ENCODE assay signal across 22 mouse cellular contexts in genomic region chr10:121550334-121550733, GRCm38 (mm10). TPM values are rescaled to one million over a fixed set of nuclear protein-coding genes. Genes with fewer than 3 reads are reported as not detected.
DNase-seq lines count a peak whose midpoint lies in the region; ATAC-seq lines count a peak whose summit lies in the region.
"Had no signal": no experiment of that assay in that cellular context is flagged by ENCODE, and none has a peak within 500 bp of the region (broad histone marks: within the 10 kb centered on the region; RNA-seq: fewer than 3 reads in every experiment).

No protein-coding gene starts in this region.

- H3K4me2 ChIP-seq in embryonic facial prominence, embryonic 13.5 days = no peak overlapping the region
- no peak overlapping the region for H3K4me2 ChIP-seq in limb, embryonic 12.5 days
- H3K4me2 ChIP-seq in embryonic facial prominence, embryonic 14.5 days (ENCODE audit: low read depth, low read length) = no peak overlapping the region
- H3K4me2 ChIP-seq: embryonic facial prominence, embryonic 15.5 days; forebrain, embryonic 12.5 days had no signal

- no peaks in the 10 kb centered on the region for H3K4me1 ChIP-seq in embryonic facial prominence, embryonic 13.5 days
- peaks cover 5% of the 10 kb centered on the region; the same call in 1 of the 2 replicates for H3K4me1 ChIP-seq in embryonic facial prominence, embryonic 10.5 days
- no peaks in the 10 kb centered on the region for H3K4me1 ChIP-seq in limb, embryonic 12.5 days (replicated peaks)
- H3K4me1 ChIP-seq in limb, embryonic 10.5 days = no peaks in the 10 kb centered on the region
- H3K4me1 ChIP-seq in embryonic facial prominence, embryonic 14.5 days (ENCODE audit: control insufficient read depth, insufficient read depth, low read length) = no peaks in the 10 kb centered on the region
- H3K4me1 ChIP-seq: embryonic facial prominence, embryonic 15.5 days; forebrain, embryonic 12.5 days had no signal

- peak overlapping the region; percentile 33; the same call in 1 of the 2 replicates for H3K27ac ChIP-seq in embryonic facial prominence, embryonic 13.5 days
- H3K27ac ChIP-seq in embryonic facial prominence, embryonic 10.5 days (replicated peaks) = no peak overlapping the region
- H3K27ac ChIP-seq in limb, embryonic 12.5 days = 0 out of 2 replicates have a peak overlapping the region, but pooled peaks have one; percentile 29
- no peak overlapping the region for H3K27ac ChIP-seq in limb, embryonic 10.5 days
- no peak overlapping the region for H3K27ac ChIP-seq in embryonic facial prominence, embryonic 14.5 days (replicated peaks; ENCODE audit: low read depth, low read length)
- H3K27ac ChIP-seq: embryonic facial prominence, embryonic 15.5 days; forebrain, embryonic 10.5 days; forebrain, embryonic 12.5 days had no signal

- H3K9me3 ChIP-seq in embryonic facial prominence, embryonic 13.5 days = no peaks in the 10 kb centered on the region
- no peaks in the 10 kb centered on the region for H3K9me3 ChIP-seq in embryonic facial prominence, embryonic 10.5 days
- no peaks in the 10 kb centered on the region for H3K9me3 ChIP-seq in limb, embryonic 12.5 days
- no peaks in the 10 kb centered on the region for H3K9me3 ChIP-seq in limb, embryonic 10.5 days (replicated peaks)
- no peaks in the 10 kb centered on the region for H3K9me3 ChIP-seq in embryonic facial prominence, embryonic 14.5 days (ENCODE audit: control insufficient read depth, low read length)
- H3K9me3 ChIP-seq: embryonic facial prominence, embryonic 15.5 days; forebrain, embryonic 10.5 days; forebrain, embryonic 12.5 days had no signal

- peaks cover 91% of the 10 kb centered on the region for H3K36me3 ChIP-seq in embryonic facial prominence, embryonic 13.5 days
- H3K36me3 ChIP-seq in embryonic facial prominence, embryonic 10.5 days (replicated peaks) = peaks cover 100% of the 10 kb centered on the region
- peaks cover 96% of the 10 kb centered on the region for H3K36me3 ChIP-seq in limb, embryonic 12.5 days
- peaks cover 97% of the 10 kb centered on the region for H3K36me3 ChIP-seq in limb, embryonic 10.5 days
- peaks cover 94% of the 10 kb centered on the region for H3K36me3 ChIP-seq in embryonic facial prominence, embryonic 14.5 days (ENCODE audit: control insufficient read depth, insufficient read depth, low read length)

- H3K27me3 ChIP-seq in embryonic facial prominence, embryonic 13.5 days = no peaks in the 10 kb centered on the region
- H3K27me3 ChIP-seq in embryonic facial prominence, embryonic 10.5 days (replicated peaks; ENCODE audit: low read depth, poor library complexity, severe bottlenecking) = no peaks in the 10 kb centered on the region
- no peaks in the 10 kb centered on the region for H3K27me3 ChIP-seq in limb, embryonic 12.5 days
- no peaks in the 10 kb centered on the region for H3K27me3 ChIP-seq in limb, embryonic 10.5 days (ENCODE audit: low read depth, poor library complexity, severe bottlenecking)
- no peaks in the 10 kb centered on the region for H3K27me3 ChIP-seq in embryonic facial prominence, embryonic 14.5 days (replicated peaks; ENCODE audit: control insufficient read depth, insufficient read depth, low read length)
- H3K27me3 ChIP-seq: embryonic facial prominence, embryonic 15.5 days; forebrain, embryonic 12.5 days had no signal

- no peak overlapping the region for H3K4me3 ChIP-seq in embryonic facial prominence, embryonic 13.5 days
- H3K4me3 ChIP-seq in embryonic facial prominence, embryonic 10.5 days = no peak overlapping the region
- H3K4me3 ChIP-seq in limb, embryonic 12.5 days (replicated peaks) = no peak overlapping the region
- H3K4me3 ChIP-seq in limb, embryonic 10.5 days = no peak overlapping the region
- no peak overlapping the region for H3K4me3 ChIP-seq in embryonic facial prominence, embryonic 14.5 days (ENCODE audit: low read depth, low read length)
- H3K4me3 ChIP-seq: embryonic facial prominence, embryonic 15.5 days; erythroblast, embryonic 14.5 days; forebrain, embryonic 10.5 days; forebrain, embryonic 12.5 days had no signal

- no peak for DNase-seq in embryonic facial prominence, embryonic 10.5 days (ENCODE audit: low spot score)
- no peak for DNase-seq in limb, embryonic 10.5 days (ENCODE audit: low spot score)
- peak; percentile 57 for DNase-seq in embryonic facial prominence, embryonic 14.5 days (ENCODE audit: low spot score)
- no peak for DNase-seq in thymus, postnatal 36 days
- DNase-seq: adrenal gland, adult 2 months; adrenal gland, postnatal 10 days; adrenal gland, postnatal 25 days; B cell, adult 2 months; cerebellum, adult 11-12 months; cerebellum, adult 2 months; cerebellum, adult 9-10 months; cerebellum, postnatal 10 days; cerebellum, postnatal 25 days had no signal

- ATAC-seq in embryonic facial prominence, embryonic 13.5 days (ENCODE audit: insufficient number of reproducible peaks, insufficient read depth, low FRiP score, low TSS enrichment, low read depth) = no peak
- ATAC-seq in limb, embryonic 12.5 days (ENCODE audit: insufficient number of reproducible peaks, insufficient read depth, low FRiP score, low TSS enrichment, low read depth) = no peak
- ATAC-seq in embryonic facial prominence, embryonic 14.5 days (ENCODE audit: low read depth) = peak; percentile 81
- ATAC-seq: CD4-positive, CD25-positive, alpha-beta regulatory T cell, adult 4 months; forebrain, embryonic 14.5 days; forebrain, embryonic 16.5 days had no signal

- 66% methylated on average over 9 of the region's 9 CpGs for WGBS in embryonic facial prominence, embryonic 13.5 days
- 85% methylated on average over 9 of the region's 9 CpGs for WGBS in embryonic facial prominence, embryonic 10.5 days
- 74% methylated on average over 9 of the region's 9 CpGs for WGBS in limb, embryonic 12.5 days
- 90% methylated on average over 9 of the region's 9 CpGs for WGBS in limb, embryonic 10.5 days
- WGBS in embryonic facial prominence, embryonic 14.5 days = 64% methylated on average over 9 of the region's 9 CpGs

- no peak overlapping the region for H3K9ac ChIP-seq in embryonic facial prominence, embryonic 13.5 days
- no peak overlapping the region for H3K9ac ChIP-seq in limb, embryonic 12.5 days (replicated peaks)
- no peak overlapping the region for H3K9ac ChIP-seq in embryonic facial prominence, embryonic 14.5 days (ENCODE audit: low read depth, low read length)
- H3K9ac ChIP-seq: embryonic facial prominence, embryonic 15.5 days; forebrain, embryonic 12.5 days had no signal

RNA-seq across cellular contexts. Expression of gene Tbk1, which starts 36.3 kb away (rescaled TPM):
- 32.3 and 35.9 TPM in 2 replicates for polyA plus RNA-seq in embryonic facial prominence, embryonic 13.5 days (2015; fragmentation: Nextera tagmentation; extraction: Ambion mirVana)
- polyA plus RNA-seq in embryonic facial prominence, embryonic 10.5 days (2016; fragmentation: Nextera tagmentation; extraction: Ambion mirVana) = 29.8 and 30.1 TPM in 2 replicates
- polyA plus RNA-seq in limb, embryonic 12.5 days (2016; fragmentation: Nextera tagmentation; extraction: Ambion mirVana) = 33.7 and 34.4 TPM in 2 replicates
- 25.1 and 29.9 TPM in 2 replicates for polyA plus RNA-seq in limb, embryonic 10.5 days (2016; fragmentation: Nextera tagmentation; extraction: Ambion mirVana)
- 28.6 and 32.4 TPM in 2 replicates for polyA plus RNA-seq in embryonic facial prominence, embryonic 14.5 days (2014; fragmentation: Nextera tagmentation; extraction: Ambion mirVana)

Comparison
In these comparisons a context has a peak if more than half of its experiments do, and no peak if none do; other contexts are left out.
1. H3K27ac ChIP-seq: peak in embryonic facial prominence, embryonic 13.5 days (single experiment) and limb, embryonic 12.5 days (single experiment); none in embryonic facial prominence, embryonic 10.5 days (single experiment), limb, embryonic 10.5 days (single experiment) and embryonic facial prominence, embryonic 14.5 days (single experiment).